Mouse (Mus musculus) E14TG2a.4 (cell line): Measurements from ENCODE around the gene Tmem131l.

Experiments used
- CTCF ChIP-seq: conservative IDR thresholded peaks from 2 replicates; pipeline ENCODE4 v1.5.1; 2014; ENCODE audit warnings: low read length
- NANOG ChIP-seq: IDR thresholded peaks from 2 replicates; pipeline ENCODE4 v1.6.1; 2014; ENCODE audit warnings: borderline replicate concordance, low read length, mixed read lengths
- POU5F1 ChIP-seq: IDR thresholded peaks from 2 replicates; pipeline ENCODE4 v1.6.1; 2014; ENCODE audit warnings: low read length, borderline replicate concordance

- TF ChIP-seq CTCF (no peak), NANOG (no peak), POU5F1 (no peak)
Measured at GRCm38 (mm10) chr3:83973339-83973738, 66.6 kb downstream of the Tmem131l start.
